Mouse (Mus musculus) heart, postnatal 0 days (tissue): Measurements from ENCODE around the gene Sass6.
A peak's percentile ranks its signal among the peaks of the same experiment; 100 is the strongest.

Source experiments
- CTCF ChIP-seq: IDR thresholded peaks from 2 replicates; pipeline ENCODE4 v1.5.1; 2016; ENCODE audit warnings: antibody characterized with exemption, control low read depth, low read depth
- EP300 ChIP-seq: IDR thresholded peaks from 2 replicates; pipeline ENCODE4 v1.6.1; 2016; ENCODE audit warnings: antibody characterized with exemption, low read depth

DNA sequence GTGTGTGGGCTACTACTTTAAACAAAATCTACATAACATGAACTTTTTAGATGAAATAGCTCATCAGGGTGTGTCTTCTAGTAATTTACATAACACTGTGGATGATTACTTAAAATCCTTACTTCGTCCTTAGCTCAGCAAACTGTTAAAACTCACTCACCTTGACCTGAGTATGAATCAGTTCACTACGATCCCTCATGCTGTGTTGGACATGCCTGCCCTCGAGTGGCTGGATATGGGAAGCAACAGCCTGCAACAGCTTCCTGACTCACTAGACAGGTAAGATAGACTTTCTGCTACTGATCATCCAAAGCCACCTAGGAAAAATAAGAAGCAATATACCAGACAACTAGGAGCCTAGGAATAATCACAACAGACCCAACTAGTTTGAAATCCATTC lies 17.5 kb upstream of the Sass6 start:
- peak; percentile 53 for TF ChIP-seq CTCF
- TF ChIP-seq EP300, result no peak
